16 mouse cellular contexts compared by ENCODE assay signal in genomic region chr9:56516219-56516618, GRCm38 (mm10).
DNase-seq lines count a peak whose midpoint lies in the region; ATAC-seq and TF ChIP-seq lines count a peak whose summit lies in the region.
"Had no signal": no experiment of that assay in that cellular context is flagged by ENCODE, and none has a peak within 500 bp of the region (broad histone marks: within the 10 kb centered on the region; RNA-seq: fewer than 3 reads in every experiment).

No protein-coding gene starts in this region.

- H3K4me2 ChIP-seq in hindbrain, embryonic 11.5 days (replicated peaks; ENCODE audit: low read depth, low read length), result no peak overlapping the region
- H3K4me2 ChIP-seq in liver, postnatal 0 days (ENCODE audit: low read depth, low read length), result no peak overlapping the region
- H3K4me2 ChIP-seq: forebrain, embryonic 15.5 days; limb, embryonic 13.5 days; midbrain, embryonic 12.5 days had no signal

- intact Hi-C loops in heart, postnatal 36 days (cut with DNase I), result loop anchor here (2.0 kb wide), 1 partner anchor 37 kb away; no protein-coding TSS in a partner anchor

- H3K4me1 ChIP-seq in heart, embryonic 10.5 days, result peaks cover 18% of the 10 kb centered on the region
- peaks cover 9% of the 10 kb centered on the region for H3K4me1 ChIP-seq in hindbrain, embryonic 10.5 days (replicated peaks)
- no peaks in the 10 kb centered on the region for H3K4me1 ChIP-seq in hindbrain, embryonic 11.5 days (replicated peaks; ENCODE audit: control insufficient read depth, insufficient read depth, low read length)
- peaks cover 4% of the 10 kb centered on the region; the same call in 1 of the 2 replicates for H3K4me1 ChIP-seq in liver, adult 2 months (ENCODE audit: control insufficient read depth, insufficient read depth, low read length)
- H3K4me1 ChIP-seq in liver, postnatal 0 days (ENCODE audit: insufficient read depth), result no peaks in the 10 kb centered on the region
- H3K4me1 ChIP-seq: forebrain, embryonic 15.5 days had no signal

- no peak overlapping the region for H3K4me3 ChIP-seq in heart, embryonic 10.5 days
- no peak overlapping the region for H3K4me3 ChIP-seq in hindbrain, embryonic 10.5 days
- H3K4me3 ChIP-seq in hindbrain, embryonic 11.5 days (ENCODE audit: low read depth, low read length), result no peak overlapping the region
- no peak overlapping the region for H3K4me3 ChIP-seq in liver, adult 2 months (ENCODE audit: insufficient read depth, low read depth, low read length)
- no peak overlapping the region for H3K4me3 ChIP-seq in liver, postnatal 0 days (ENCODE audit: low read depth, low read length)
- H3K4me3 ChIP-seq: forebrain, embryonic 15.5 days; limb, embryonic 13.5 days; midbrain, embryonic 12.5 days had no signal

- H3K36me3 ChIP-seq in heart, embryonic 10.5 days, result no peaks in the 10 kb centered on the region
- H3K36me3 ChIP-seq in hindbrain, embryonic 10.5 days, result no peaks in the 10 kb centered on the region
- H3K36me3 ChIP-seq in hindbrain, embryonic 11.5 days (ENCODE audit: control insufficient read depth, insufficient read depth, low read length), result no peaks in the 10 kb centered on the region
- no peaks in the 10 kb centered on the region for H3K36me3 ChIP-seq in liver, adult 2 months (ENCODE audit: control insufficient read depth, insufficient read depth, low read length)
- no peaks in the 10 kb centered on the region for H3K36me3 ChIP-seq in liver, postnatal 0 days (replicated peaks; ENCODE audit: insufficient read depth, low read length)
- H3K36me3 ChIP-seq: forebrain, embryonic 15.5 days; limb, embryonic 13.5 days; midbrain, embryonic 12.5 days had no signal

- no peak for ATAC-seq in hindbrain, embryonic 11.5 days (ENCODE audit: low FRiP score)
- ATAC-seq in liver, postnatal 0 days, result no peak
- ATAC-seq: forebrain, embryonic 15.5 days had no signal

- no peaks in the 10 kb centered on the region for H3K9me3 ChIP-seq in heart, embryonic 10.5 days
- no peaks in the 10 kb centered on the region for H3K9me3 ChIP-seq in hindbrain, embryonic 10.5 days
- no peaks in the 10 kb centered on the region for H3K9me3 ChIP-seq in hindbrain, embryonic 11.5 days (ENCODE audit: control insufficient read depth, low read length)
- H3K9me3 ChIP-seq in liver, postnatal 0 days (ENCODE audit: low read length), result no peaks in the 10 kb centered on the region
- H3K9me3 ChIP-seq: forebrain, embryonic 15.5 days; limb, embryonic 13.5 days; midbrain, embryonic 12.5 days had no signal

- TF ChIP-seq CTCF in liver, adult 2 months (IDR thresholded peaks at IDR 0.05; ENCODE audit: low read depth, low read length), result no peak
- TF ChIP-seq CTCF in liver, postnatal 0 days (IDR thresholded peaks at IDR 0.05; ENCODE audit: low read depth), result no peak

- no peaks in the 10 kb centered on the region for H3K27me3 ChIP-seq in heart, embryonic 10.5 days (ENCODE audit: insufficient read depth, poor library complexity, severe bottlenecking)
- no peaks in the 10 kb centered on the region for H3K27me3 ChIP-seq in hindbrain, embryonic 10.5 days (ENCODE audit: insufficient read depth, poor library complexity, severe bottlenecking)
- H3K27me3 ChIP-seq in hindbrain, embryonic 11.5 days (ENCODE audit: control insufficient read depth, insufficient read depth, low read length), result no peaks in the 10 kb centered on the region
- no peaks in the 10 kb centered on the region for H3K27me3 ChIP-seq in liver, adult 2 months (ENCODE audit: control insufficient read depth, insufficient read depth, low read length)
- no peaks in the 10 kb centered on the region for H3K27me3 ChIP-seq in liver, postnatal 0 days (ENCODE audit: insufficient read depth, low read length)
- H3K27me3 ChIP-seq: CH12.LX; forebrain, embryonic 15.5 days; limb, embryonic 13.5 days had no signal

- H3K27ac ChIP-seq in heart, embryonic 10.5 days, result peak overlapping the region; percentile 73; the same call in 1 of the 2 replicates
- 0 out of 2 replicates have a peak overlapping the region, but pooled peaks have one; percentile 16 for H3K27ac ChIP-seq in hindbrain, embryonic 10.5 days
- H3K27ac ChIP-seq in hindbrain, embryonic 11.5 days (ENCODE audit: low read depth, low read length), result no peak overlapping the region
- 0 out of 2 replicates have a peak overlapping the region, but pooled peaks have one; percentile 15 for H3K27ac ChIP-seq in liver, adult 2 months (replicated peaks; ENCODE audit: insufficient read depth, low read depth, low read length)
- H3K27ac ChIP-seq in liver, postnatal 0 days (ENCODE audit: low read depth), result no peak overlapping the region
- H3K27ac ChIP-seq: forebrain, embryonic 15.5 days; limb, embryonic 13.5 days; liver, embryonic 14.5 days; midbrain, embryonic 12.5 days had no signal

- TF ChIP-seq EP300 in liver, postnatal 0 days (IDR thresholded peaks at IDR 0.05; ENCODE audit: low read depth), result no peak

- DNase-seq in heart, embryonic 10.5 days (ENCODE audit: low spot score), result no peak
- DNase-seq in heart, postnatal 36 days, result no peak
- no peak for DNase-seq in hindbrain, embryonic 10.5 days (ENCODE audit: low spot score)
- no peak for DNase-seq in hindbrain, embryonic 11.5 days (ENCODE audit: low spot score)
- DNase-seq in liver, adult 2 months (ENCODE audit: extremely low read depth, low read depth, low spot score), result no peak
- DNase-seq in liver, postnatal 0 days, result no peak
- DNase-seq in left cerebral cortex, adult 8-10 months (ENCODE audit: low spot score in 2 of 2), result no peak
- DNase-seq: cerebellum, adult 18-20 months; cerebellum, postnatal 25 days; spleen, adult 18-20 months; thymus, postnatal 36 days had no signal

- no peak overlapping the region for H3K9ac ChIP-seq in hindbrain, embryonic 11.5 days (ENCODE audit: low read depth, low read length)
- H3K9ac ChIP-seq in liver, adult 2 months (ENCODE audit: low read depth, low read length), result no peak overlapping the region
- H3K9ac ChIP-seq in liver, postnatal 0 days (replicated peaks), result no peak overlapping the region
- H3K9ac ChIP-seq: forebrain, embryonic 15.5 days; limb, embryonic 13.5 days; liver, embryonic 14.5 days; midbrain, embryonic 12.5 days had no signal

- no peaks in the 10 kb centered on the region for H3K79me2 ChIP-seq in liver, adult 2 months (ENCODE audit: control insufficient read depth, insufficient read depth, low read length)

- 63% methylated on average over 3 of the region's 3 CpGs for WGBS in heart, embryonic 10.5 days
- WGBS in hindbrain, embryonic 10.5 days, result 57% methylated on average over 3 of the region's 3 CpGs
- 53% methylated on average over 3 of the region's 3 CpGs for WGBS in hindbrain, embryonic 11.5 days
- 79% methylated on average over 3 of the region's 3 CpGs for WGBS in liver, adult 2 months
- 69% methylated on average over 3 of the region's 3 CpGs for WGBS in liver, postnatal 0 days (ENCODE audit: insufficient replicate concordance)

- TF ChIP-seq POLR2A in liver, adult 2 months (IDR thresholded peaks at IDR 0.05; ENCODE audit: extremely low read depth, insufficient read depth, low read length), result no peak

Comparison
In these comparisons a context has a peak if more than half of its experiments do, and no peak if none do; other contexts are left out.
1. H3K27ac ChIP-seq: peak in heart, embryonic 10.5 days (single experiment), hindbrain, embryonic 10.5 days (single experiment) and liver, adult 2 months (single experiment); none in hindbrain, embryonic 11.5 days (single experiment) and liver, postnatal 0 days (single experiment).